9 mouse cellular contexts compared by ENCODE assay signal in genomic region chr19:47462725-47463124, GRCm38 (mm10). TPM values are rescaled to one million over a fixed set of nuclear protein-coding genes. Genes with fewer than 3 reads are reported as not detected.
DNase-seq lines count a peak whose midpoint lies in the region; ATAC-seq and TF ChIP-seq lines count a peak whose summit lies in the region.
"Had no signal": no experiment of that assay in that cellular context is flagged by ENCODE, and none has a peak within 500 bp of the region (broad histone marks: within the 10 kb centered on the region; RNA-seq: fewer than 3 reads in every experiment).

No protein-coding gene starts in this region.

- H3K27ac ChIP-seq in liver, adult 2 months (replicated peaks; ENCODE audit: insufficient read depth, low read depth, low read length): peak overlapping the region; percentile 36
- no peak overlapping the region for H3K27ac ChIP-seq in forebrain, embryonic 13.5 days
- H3K27ac ChIP-seq in limb, embryonic 13.5 days: no peak overlapping the region
- no peak overlapping the region for H3K27ac ChIP-seq in stomach, embryonic 14.5 days (ENCODE audit: low read length)

- peaks cover 23% of the 10 kb centered on the region; the same call in 1 of the 2 replicates for H3K79me2 ChIP-seq in liver, adult 2 months (ENCODE audit: control insufficient read depth, insufficient read depth, low read length)

- 32% methylated on average over 6 of the region's 6 CpGs for WGBS in liver, adult 2 months
- 14% methylated on average over 6 of the region's 6 CpGs for WGBS in forebrain, embryonic 13.5 days
- whole genome bisulfite sequencing in limb, embryonic 13.5 days: 20% methylated on average over 6 of the region's 6 CpGs
- WGBS in stomach, embryonic 14.5 days: 25% methylated on average over 6 of the region's 6 CpGs

- peak overlapping the region; percentile 3; the same call in 1 of the 2 replicates for H3K4me3 ChIP-seq in liver, adult 2 months (ENCODE audit: insufficient read depth, low read depth, low read length)
- H3K4me3 ChIP-seq in forebrain, embryonic 13.5 days: peak overlapping the region; percentile 77
- peak overlapping the region; percentile 78 for H3K4me3 ChIP-seq in limb, embryonic 13.5 days
- peak overlapping the region; percentile 82 for H3K4me3 ChIP-seq in stomach, embryonic 14.5 days (ENCODE audit: low read depth, low read length)

- TF ChIP-seq CTCF in liver, adult 2 months (IDR thresholded peaks at IDR 0.05; ENCODE audit: low read depth, low read length): no peak

- H3K4me2 ChIP-seq in forebrain, embryonic 13.5 days: peak overlapping the region; percentile 94
- peak overlapping the region; percentile 95 for H3K4me2 ChIP-seq in limb, embryonic 13.5 days (replicated peaks)
- H3K4me2 ChIP-seq in stomach, embryonic 14.5 days (replicated peaks; ENCODE audit: low read depth, low read length): peak overlapping the region; percentile 87

- no peak for DNase-seq in liver, adult 2 months (ENCODE audit: extremely low read depth, low read depth, low spot score)
- DNase-seq in liver: no peak
- no peak for DNase-seq in testis, postnatal 14 days (ENCODE audit: low spot score)
- no peak for DNase-seq in adrenal gland, postnatal 10 days
- no peak for DNase-seq in urinary bladder, postnatal 14 days (ENCODE audit: low spot score)
- DNase-seq: cerebellum, adult 8-10 months had no signal

- no peaks in the 10 kb centered on the region for H3K9me3 ChIP-seq in forebrain, embryonic 13.5 days (replicated peaks)
- H3K9me3 ChIP-seq in limb, embryonic 13.5 days: peaks cover 5% of the 10 kb centered on the region; the same call in 1 of the 2 replicates
- H3K9me3 ChIP-seq in stomach, embryonic 14.5 days (ENCODE audit: control insufficient read depth, low read depth, low read length): 0 out of 2 replicates have a peak, but pooled peaks cover 3% of the 10 kb centered on the region

- no peak for TF ChIP-seq POLR2A in liver, adult 2 months (IDR thresholded peaks at IDR 0.05; ENCODE audit: extremely low read depth, insufficient read depth, low read length)

- peaks cover 34% of the 10 kb centered on the region for H3K4me1 ChIP-seq in liver, adult 2 months (ENCODE audit: control insufficient read depth, insufficient read depth, low read length)
- peaks cover 49% of the 10 kb centered on the region for H3K4me1 ChIP-seq in forebrain, embryonic 13.5 days
- H3K4me1 ChIP-seq in limb, embryonic 13.5 days: peaks cover 50% of the 10 kb centered on the region
- H3K4me1 ChIP-seq in stomach, embryonic 14.5 days (ENCODE audit: control insufficient read depth, insufficient read depth, low read length): peaks cover 41% of the 10 kb centered on the region

- no peak for ATAC-seq in forebrain, embryonic 13.5 days
- ATAC-seq in limb, embryonic 13.5 days (ENCODE audit: low FRiP score, low read depth): no peak
- ATAC-seq in stomach, embryonic 14.5 days (ENCODE audit: insufficient number of reproducible peaks, insufficient read depth, low FRiP score, low read depth): no peak

- peak overlapping the region; percentile 31; the same call in 1 of the 2 replicates for H3K9ac ChIP-seq in liver, adult 2 months (ENCODE audit: low read depth, low read length)
- H3K9ac ChIP-seq in forebrain, embryonic 13.5 days: peak overlapping the region; percentile 89
- peak overlapping the region; percentile 92 for H3K9ac ChIP-seq in limb, embryonic 13.5 days
- peak overlapping the region; percentile 80; the same call in 1 of the 2 replicates for H3K9ac ChIP-seq in stomach, embryonic 14.5 days (replicated peaks; ENCODE audit: low read depth, low read length)

- no peaks in the 10 kb centered on the region for H3K27me3 ChIP-seq in liver, adult 2 months (ENCODE audit: control insufficient read depth, insufficient read depth, low read length)
- H3K27me3 ChIP-seq in forebrain, embryonic 13.5 days: no peaks in the 10 kb centered on the region
- H3K27me3 ChIP-seq in limb, embryonic 13.5 days: no peaks in the 10 kb centered on the region
- H3K27me3 ChIP-seq in stomach, embryonic 14.5 days (ENCODE audit: control insufficient read depth, insufficient read depth, low read length): no peaks in the 10 kb centered on the region

- H3K36me3 ChIP-seq in liver, adult 2 months (ENCODE audit: control insufficient read depth, insufficient read depth, low read length): no peaks in the 10 kb centered on the region
- H3K36me3 ChIP-seq in forebrain, embryonic 13.5 days (ENCODE audit: poor library complexity, severe bottlenecking): 0 out of 2 replicates have a peak, but pooled peaks cover 7% of the 10 kb centered on the region
- peaks cover 4% of the 10 kb centered on the region; the same call in 1 of the 2 replicates for H3K36me3 ChIP-seq in limb, embryonic 13.5 days
- no peaks in the 10 kb centered on the region for H3K36me3 ChIP-seq in stomach, embryonic 14.5 days (ENCODE audit: control insufficient read depth, insufficient read depth, low read length)

RNA-seq across cellular contexts. Expression of gene Sh3pxd2a, which starts 1.5 kb away (rescaled TPM):
- total RNA-seq in liver, adult 2 months (2014; rRNA removed): 4.2 and 7.0 TPM in 2 replicates
- polyA plus RNA-seq in liver, adult 2 months (2012; rRNA removed): 10.0 and 13.9 TPM in 2 replicates
- polyA plus RNA-seq in forebrain, embryonic 13.5 days (2015; fragmentation: Nextera tagmentation; extraction: Ambion mirVana): 3.0 and 3.6 TPM in 2 replicates
- polyA plus RNA-seq in limb, embryonic 13.5 days (2015; fragmentation: Nextera tagmentation; extraction: Ambion mirVana): 8.9 and 10.1 TPM in 2 replicates
- polyA plus RNA-seq in stomach, embryonic 14.5 days (2014; fragmentation: Nextera tagmentation; extraction: Ambion mirVana): 13.6 and 13.7 TPM in 2 replicates
- 100 to 1,000 TPM; 138 to 164 TPM for total RNA-seq in adrenal gland, postnatal 10 days (2021)

Comparison
In these comparisons a context has a peak if more than half of its experiments do, and no peak if none do; other contexts are left out.
1. H3K4me3 ChIP-seq: peak in every context shown above with its lines; median percentile 82 in stomach, embryonic 14.5 days; 78 in limb, embryonic 13.5 days; 77 in forebrain, embryonic 13.5 days; 3 in liver, adult 2 months.
2. H3K9ac ChIP-seq: peak in every context shown above with its lines; median percentile 92 in limb, embryonic 13.5 days; 89 in forebrain, embryonic 13.5 days; 80 in stomach, embryonic 14.5 days; 31 in liver, adult 2 months.